Mouse (Mus musculus) megakaryocyte, embryonic 14.5 days (primary cell): Measurements from ENCODE around the gene Lancl2. TPM values are rescaled to one million over a fixed set of nuclear protein-coding genes. Genes with fewer than 3 reads are reported as not detected.

ENCODE experiments used
- H3K27me3 ChIP-seq: replicated peaks from 2 replicates; pipeline ENCODE3; 2012; ENCODE audit warnings: inconsistent platforms
- H3K36me3 ChIP-seq: replicated peaks from 2 replicates; pipeline ENCODE3; 2012; ENCODE audit warnings: low read length, inconsistent platforms, mixed read lengths
- H3K4me1 ChIP-seq: 2 replicates; pipeline ENCODE4 v1.6.1; 2012; ENCODE audit warnings: inconsistent platforms
- H3K4me3 ChIP-seq: replicated peaks from 2 replicates; pipeline ENCODE3; 2012; ENCODE audit warnings: moderate library complexity, mild to moderate bottlenecking, inconsistent platforms
- H3K9me3 ChIP-seq: 2 replicates; pipeline ENCODE4 v1.6.1; 2012; ENCODE audit warnings: inconsistent platforms
- FLI1 ChIP-seq: IDR thresholded peaks from 2 replicates; pipeline ENCODE4 v1.6.1; 2012; ENCODE audit warnings: low read length, inconsistent platforms, mixed read lengths
- GATA1 ChIP-seq: IDR thresholded peaks from 3 replicates; pipeline ENCODE4 v1.6.1; 2012; ENCODE audit warnings: mixed read lengths, low read length, inconsistent platforms, borderline replicate concordance
- polyA plus RNA-seq: library from polyadenylated mRNA; stranded (reverse); fragments of >175 nt; gene quantifications from 2 replicates; pipeline ENCODE4 v1.2.3, GENCODE M21; 2012; ENCODE audit warnings: low replicate concordance; ENCODE audit not compliant: insufficient read depth

The Lancl2 gene
- polyA plus RNA-seq, 1 experiment, result 7.6 TPM

- H3K4me1 ChIP-seq, result peaks cover 86% of the 10 kb centered on the region
- H3K36me3 ChIP-seq, result peaks cover 84% of the 10 kb centered on the region
These were observed 65.0 kb downstream of the Lancl2 start for GRCm38 (mm10) chr6:57767112-57767868.

GRCm38 (mm10) chr6:57768948-57769525 lies 66.7 kb downstream of the Lancl2 start:
- no peaks in the 10 kb centered on the region for H3K9me3 ChIP-seq
- H3K4me1 ChIP-seq, result peaks cover 81% of the 10 kb centered on the region
- H3K4me3 ChIP-seq, result no peak overlapping the region
- peaks cover 85% of the 10 kb centered on the region for H3K36me3 ChIP-seq
- TF ChIP-seq GATA1, result no peak
- no peak for TF ChIP-seq FLI1
- H3K27me3 ChIP-seq, result no peaks in the 10 kb centered on the region

More at GRCm38 (mm10) chr6:57767112-57767868, 65.0 kb downstream of the Lancl2 start:
- no peaks in the 10 kb centered on the region for H3K27me3 ChIP-seq
- H3K4me3 ChIP-seq, result no peak overlapping the region
- H3K9me3 ChIP-seq, result no peaks in the 10 kb centered on the region
- TF ChIP-seq FLI1 (no peak), GATA1 (no peak)

GRCm38 (mm10) chr6:57770467-57771190 lies 68.3 kb downstream of the Lancl2 start:
- Histone ChIP-seq H3K9me3 (no peaks in the 10 kb centered on the region), H3K36me3 (peaks cover 85% of the 10 kb centered on the region), H3K4me3 (no peak overlapping the region), H3K4me1 (peaks cover 68% of the 10 kb centered on the region), H3K27me3 (no peaks in the 10 kb centered on the region)
- TF ChIP-seq FLI1, result no peak

GRCm38 (mm10) chr6:57773792-57774191 lies 71.5 kb downstream of the Lancl2 start:
- H3K9me3 ChIP-seq, result peaks cover 6% of the 10 kb centered on the region; the same call in 1 of the 2 replicates
- H3K4me1 ChIP-seq, result peaks cover 36% of the 10 kb centered on the region
- H3K27me3 ChIP-seq, result no peaks in the 10 kb centered on the region
- TF ChIP-seq FLI1 (no peak), GATA1 (no peak)
- H3K36me3 ChIP-seq, result peaks cover 94% of the 10 kb centered on the region
- H3K4me3 ChIP-seq, result no peak overlapping the region

GRCm38 (mm10) chr6:57780359-57780758 lies 78.0 kb downstream of the Lancl2 start:
- Histone ChIP-seq H3K9me3 (peaks cover 6% of the 10 kb centered on the region; the same call in 1 of the 2 replicates), H3K4me1 (peaks cover 10% of the 10 kb centered on the region), H3K4me3 (no peak overlapping the region), H3K27me3 (no peaks in the 10 kb centered on the region), H3K36me3 (peaks cover 87% of the 10 kb centered on the region)
- no peak for TF ChIP-seq FLI1
- no peak for TF ChIP-seq GATA1

GRCm38 (mm10) chr6:57782658-57783057 lies 80.3 kb downstream of the Lancl2 start:
- Histone ChIP-seq H3K27me3 (no peaks in the 10 kb centered on the region), H3K4me3 (no peak overlapping the region), H3K4me1 (peaks cover 10% of the 10 kb centered on the region), H3K9me3 (no peaks in the 10 kb centered on the region), H3K36me3 (peaks cover 86% of the 10 kb centered on the region)
- TF ChIP-seq GATA1 (no peak), FLI1 (no peak)

- no peak overlapping the region for H3K4me3 ChIP-seq
- no peaks in the 10 kb centered on the region for H3K9me3 ChIP-seq
- no peak for TF ChIP-seq FLI1
- H3K36me3 ChIP-seq, result peaks cover 86% of the 10 kb centered on the region
- peaks cover 10% of the 10 kb centered on the region for H3K4me1 ChIP-seq
- no peaks in the 10 kb centered on the region for H3K27me3 ChIP-seq
These were observed 81.9 kb downstream of the Lancl2 start for GRCm38 (mm10) chr6:57784251-57784650.

GRCm38 (mm10) chr6:57787376-57787775 lies 85.0 kb downstream of the Lancl2 start:
- Histone ChIP-seq H3K4me3 (no peak overlapping the region), H3K4me1 (peaks cover 26% of the 10 kb centered on the region), H3K27me3 (no peaks in the 10 kb centered on the region), H3K9me3 (no peaks in the 10 kb centered on the region), H3K36me3 (peaks cover 80% of the 10 kb centered on the region)
- no peak for TF ChIP-seq GATA1
- TF ChIP-seq FLI1, result no peak

Other genes starting within 250 kb of the Lancl2 start
- gene Ppm1k, start 167.1 kb upstream of the Lancl2 start, polyA plus RNA-seq, result 0.08 TPM in 1 of 2 replicates, not detected in the other
- 3.4 and 3.9 TPM in 2 replicates for gene Herc6, start 121.5 kb upstream of the Lancl2 start, polyA plus RNA-seq
- gene Pyurf, start 10.5 kb upstream of the Lancl2 start, polyA plus RNA-seq, result 10.5 and 24.9 TPM in 2 replicates
- gene Vopp1, start 122.6 kb downstream of the Lancl2 start, polyA plus RNA-seq, result 6.6 and 7.6 TPM in 2 replicates
- gene Vmn1r21, start 147.8 kb downstream of the Lancl2 start, polyA plus RNA-seq, result not detected in 2 replicates
- gene Vmn1r22, start 205.5 kb downstream of the Lancl2 start, polyA plus RNA-seq, result not detected in 2 replicates
- gene Vmn1r23, start 224.3 kb downstream of the Lancl2 start, polyA plus RNA-seq, result not detected in 2 replicates